Mouse (Mus musculus) MEL (cell line): Measurements from ENCODE around the gene Srebf1.

Experiments
- CHD1 ChIP-seq: IDR thresholded peaks from 2 replicates; pipeline ENCODE4 v1.6.1; 2012; ENCODE audit warnings: low read depth, mild to moderate bottlenecking, inconsistent platforms, low read length, improper control_type of control experiment
- CTCF ChIP-seq, 3 experiments: IDR thresholded peaks in 2 of 3; conservative IDR thresholded peaks in 1 of 3; 2 replicates each; pipeline ENCODE4 v1.5.1; 2011 to 2012; ENCODE audit warnings: low read length in 3 of 3, low read depth in 2 of 3, mild to moderate bottlenecking in 2 of 3, improper control_type of control experiment in 1 of 3, inconsistent platforms in 1 of 3, mixed read lengths in 1 of 3, moderate library complexity in 1 of 3; ENCODE audit not compliant: control insufficient read depth in 1 of 3, insufficient read depth in 1 of 3, poor library complexity in 1 of 3, severe bottlenecking in 1 of 3
- EP300 ChIP-seq, 2 experiments: IDR thresholded peaks; 2 replicates each; pipeline ENCODE4 v1.6.1; 2011; ENCODE audit warnings: improper control_type of control experiment in 2 of 2, low read length in 2 of 2, low read depth in 1 of 2, mild to moderate bottlenecking in 1 of 2
- KAT2A ChIP-seq: conservative IDR thresholded peaks from 2 replicates; pipeline ENCODE4 v1.6.1; 2012; ENCODE audit warnings: low read depth, low read length, improper control_type of control experiment, inconsistent platforms
- POLR2A ChIP-seq, 2 experiments: IDR thresholded peaks; 2 replicates each; pipeline ENCODE4 v1.6.1; 2011 to 2012; ENCODE audit warnings: low read length in 2 of 2, mild to moderate bottlenecking in 2 of 2, control low read depth in 1 of 2, improper control_type of control experiment in 1 of 2, low read depth in 1 of 2, moderate library complexity in 1 of 2; ENCODE audit not compliant: control insufficient read depth in 1 of 2, insufficient read depth in 1 of 2, poor library complexity in 1 of 2
- RAD21 ChIP-seq: IDR thresholded peaks from 2 replicates; pipeline ENCODE4 v1.6.1; 2011; ENCODE audit warnings: mild to moderate bottlenecking, low read depth, low read length, improper control_type of control experiment
- USF2 ChIP-seq, 2 experiments: IDR thresholded peaks; 2 replicates each; pipeline ENCODE4 v1.6.1; 2011 to 2012; ENCODE audit warnings: improper control_type of control experiment in 2 of 2, low read length in 2 of 2, borderline replicate concordance in 1 of 2, inconsistent platforms in 1 of 2, low read depth in 1 of 2, mild to moderate bottlenecking in 1 of 2; ENCODE audit not compliant: insufficient read depth in 1 of 2
- ZC3H11A ChIP-seq: IDR thresholded peaks from 2 replicates; pipeline ENCODE4 v1.6.1; 2012; ENCODE audit warnings: low read depth, mild to moderate bottlenecking, inconsistent platforms, low read length, improper control_type of control experiment
- ZMIZ1 ChIP-seq: IDR thresholded peaks from 2 replicates; pipeline ENCODE4 v1.6.1; 2012; ENCODE audit warnings: low read depth, mild to moderate bottlenecking, inconsistent platforms, low read length, improper control_type of control experiment, moderate library complexity

DNA sequence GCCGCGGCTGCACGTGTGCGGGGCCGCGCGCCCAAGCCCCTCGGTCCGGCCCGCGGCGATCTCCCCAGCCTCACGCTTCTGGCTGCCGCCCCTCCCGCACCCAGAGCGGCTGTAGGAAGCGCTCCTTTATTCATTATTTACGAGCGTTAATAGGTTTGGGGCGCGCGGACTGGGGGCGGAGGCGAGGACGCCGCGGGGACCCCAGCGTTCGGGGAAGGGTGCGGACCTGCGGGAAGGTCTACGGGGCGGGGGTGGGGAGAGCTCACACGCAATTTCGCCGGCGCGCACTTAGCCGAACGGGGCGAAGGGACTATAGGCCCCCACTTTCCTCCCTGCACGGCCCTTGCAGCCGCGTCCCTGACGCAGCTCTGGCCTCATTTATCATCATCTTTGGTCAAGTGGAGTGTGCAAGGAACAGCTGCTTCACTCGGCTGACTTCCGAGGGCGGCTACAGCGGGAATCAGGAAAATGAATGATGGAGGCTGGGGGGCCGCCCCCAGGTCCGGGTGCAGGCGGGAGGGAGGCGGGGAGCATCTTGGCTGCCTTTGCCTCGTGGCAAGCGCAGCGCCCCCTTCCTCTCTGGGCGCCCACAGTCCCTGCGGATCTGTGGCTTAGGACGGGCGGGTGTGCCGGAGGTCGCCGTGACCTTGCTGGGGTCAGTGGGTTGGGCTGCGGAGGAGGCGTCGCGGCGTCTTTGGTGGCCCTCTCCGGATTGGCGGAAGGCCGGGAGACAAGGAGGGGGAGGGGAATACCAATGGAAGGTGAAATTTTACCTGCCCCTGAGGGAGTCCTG is 46.0 kb downstream of the Srebf1 start:
- no peak for TF ChIP-seq RAD21
- TF ChIP-seq KAT2A = no peak
- no peak for TF ChIP-seq CHD1
- no peak for TF ChIP-seq POLR2A (IDR thresholded peaks at IDR 0.05; ENCODE audit: control insufficient read depth in 1 of 2, insufficient read depth in 1 of 2, low read depth in 1 of 2, low read length in 2 of 2, poor library complexity in 1 of 2)
- no peak for TF ChIP-seq EP300 (IDR thresholded peaks at IDR 0.05; ENCODE audit: low read depth in 1 of 2, low read length in 2 of 2)
- no peak for TF ChIP-seq CTCF (IDR thresholded peaks at IDR 0.05 in 2 of 3, conservative IDR thresholded peaks at IDR 0.05 in 1 of 3; ENCODE audit: control insufficient read depth in 1 of 3, insufficient read depth in 1 of 3, low read depth in 2 of 3, low read length in 3 of 3, poor library complexity in 1 of 3, severe bottlenecking in 1 of 3)
- TF ChIP-seq USF2 (IDR thresholded peaks at IDR 0.05; ENCODE audit: borderline replicate concordance in 1 of 2, insufficient read depth in 1 of 2, low read depth in 1 of 2, low read length in 2 of 2) = no peak
- no peak for TF ChIP-seq ZMIZ1
- TF ChIP-seq ZC3H11A = no peak
